Mouse (Mus musculus): Measurements from ENCODE around the gene Meis2.

Gene Meis2

DNA sequence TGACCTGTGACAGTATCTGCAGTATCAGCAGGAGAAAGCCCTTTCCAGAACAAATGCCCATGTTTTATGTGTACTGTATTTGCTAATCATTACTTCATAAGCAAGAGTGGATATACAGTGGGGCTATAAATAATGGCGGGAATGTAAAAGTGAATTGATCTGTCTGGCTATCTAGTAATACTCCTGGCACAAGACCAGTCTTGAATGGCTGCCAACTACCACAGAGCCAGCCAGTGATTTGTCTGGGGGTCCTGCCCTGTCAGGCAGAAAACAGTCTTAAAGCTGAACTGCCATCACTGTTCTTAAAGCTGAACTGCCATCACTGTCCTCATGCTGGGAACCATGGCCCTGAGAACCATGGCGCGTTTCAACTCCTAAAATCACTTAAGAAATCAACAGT, 169.9 kb downstream of the Meis2 start:
- no peak for DNase-seq (ENCODE audit: low spot score)

DNA sequence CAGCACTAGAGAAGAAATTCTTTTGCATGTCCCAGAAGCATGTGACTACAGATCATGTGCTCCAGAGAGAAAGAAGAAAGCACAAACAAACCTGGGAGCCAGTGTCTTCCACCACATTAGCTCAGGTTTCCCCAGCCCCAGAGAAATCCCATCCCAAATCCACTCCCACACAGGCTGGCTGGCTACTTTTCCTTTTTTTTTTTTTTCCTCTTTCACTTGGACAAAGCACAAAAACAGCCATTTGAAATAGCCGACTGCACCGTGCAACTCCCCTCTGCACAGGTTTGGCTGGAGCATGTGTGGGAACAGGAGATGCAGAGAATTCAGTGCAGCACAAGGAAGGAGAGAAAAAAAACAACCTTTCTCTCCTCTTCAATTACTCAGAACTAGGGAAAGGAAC, 170.4 kb downstream of the Meis2 start:
- no peak for DNase-seq (ENCODE audit: low spot score)

DNA sequence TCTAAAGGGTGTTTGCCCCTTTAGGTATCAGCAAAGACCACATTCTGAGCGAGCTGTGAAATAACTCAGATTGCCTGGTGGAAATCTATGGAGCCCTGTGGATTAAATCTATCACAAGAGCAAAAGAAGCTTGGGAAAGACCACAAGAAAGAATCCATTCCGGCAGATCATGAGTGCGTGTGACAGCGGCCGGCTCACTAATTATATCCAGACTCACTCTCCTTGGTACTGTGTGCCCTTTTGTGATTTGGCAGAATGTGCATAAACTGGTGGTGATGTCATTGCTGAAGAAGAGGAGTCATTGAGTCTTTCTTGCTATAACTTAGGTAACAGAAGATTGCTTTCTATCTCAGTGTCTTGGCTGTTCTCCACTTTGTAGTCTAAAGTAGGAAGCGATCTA, 172.5 kb downstream of the Meis2 start:
- DNase-seq (ENCODE audit: low spot score): no peak

DNA sequence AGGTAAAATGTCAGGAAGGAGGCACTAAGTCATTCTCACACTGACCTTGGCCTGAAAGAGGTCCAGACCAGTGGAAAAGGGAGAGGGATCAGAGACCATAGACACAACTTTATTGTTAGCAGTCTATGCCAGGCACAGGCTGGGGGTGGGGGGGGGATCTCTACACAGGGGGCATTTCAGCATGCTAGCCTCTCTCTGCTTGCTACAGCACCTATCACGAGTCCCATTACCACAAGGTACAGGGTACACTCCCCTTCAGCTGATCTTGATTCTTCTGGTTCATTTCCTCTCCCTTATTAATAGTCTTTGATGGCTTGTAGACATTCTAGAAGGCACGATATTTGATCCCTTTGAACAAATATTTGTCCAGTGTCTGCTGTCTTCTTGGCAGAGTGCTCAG, 174.9 kb downstream of the Meis2 start:
- DNase-seq (ENCODE audit: low spot score): no peak

DNA sequence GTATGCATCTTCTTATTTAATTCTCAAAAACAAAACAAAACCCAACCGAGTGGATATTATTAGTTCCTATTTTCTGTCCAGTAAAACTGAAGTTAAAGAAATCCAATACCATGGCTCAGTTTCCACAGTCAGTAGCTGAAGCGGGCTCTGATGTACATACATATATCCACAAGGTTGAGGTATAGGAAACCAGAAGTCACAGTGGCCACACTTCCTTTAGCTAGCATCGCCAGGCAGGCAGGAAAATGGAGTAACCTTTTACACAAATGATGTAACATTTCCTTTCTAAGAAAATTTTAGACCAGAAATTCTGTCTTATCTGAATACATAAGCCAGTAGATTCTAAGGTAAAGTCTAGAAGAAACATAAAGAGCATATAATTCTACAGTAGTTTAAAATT, 175.6 kb downstream of the Meis2 start:
- no peak for DNase-seq (ENCODE audit: low spot score)

DNA sequence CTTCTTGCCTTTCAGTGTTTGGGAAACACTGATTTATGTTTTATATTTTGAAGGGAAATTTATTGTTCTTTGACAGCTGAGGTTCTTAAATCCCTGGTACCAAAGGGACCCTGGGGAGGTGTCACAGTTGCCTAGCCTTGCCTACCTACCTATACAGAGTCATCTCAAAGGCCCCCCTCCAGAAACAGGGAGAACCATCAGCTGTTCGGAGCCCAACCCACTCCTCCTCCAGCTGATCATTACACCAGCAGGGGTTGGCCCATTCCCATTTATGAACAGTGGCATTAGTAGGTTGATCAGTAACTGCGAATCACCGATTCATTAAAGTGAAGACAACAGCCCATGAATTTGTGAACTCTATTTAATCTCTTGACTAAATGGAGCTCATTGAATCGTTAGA, 176.4 kb downstream of the Meis2 start:
- no peak for DNase-seq (ENCODE audit: low spot score)

DNA sequence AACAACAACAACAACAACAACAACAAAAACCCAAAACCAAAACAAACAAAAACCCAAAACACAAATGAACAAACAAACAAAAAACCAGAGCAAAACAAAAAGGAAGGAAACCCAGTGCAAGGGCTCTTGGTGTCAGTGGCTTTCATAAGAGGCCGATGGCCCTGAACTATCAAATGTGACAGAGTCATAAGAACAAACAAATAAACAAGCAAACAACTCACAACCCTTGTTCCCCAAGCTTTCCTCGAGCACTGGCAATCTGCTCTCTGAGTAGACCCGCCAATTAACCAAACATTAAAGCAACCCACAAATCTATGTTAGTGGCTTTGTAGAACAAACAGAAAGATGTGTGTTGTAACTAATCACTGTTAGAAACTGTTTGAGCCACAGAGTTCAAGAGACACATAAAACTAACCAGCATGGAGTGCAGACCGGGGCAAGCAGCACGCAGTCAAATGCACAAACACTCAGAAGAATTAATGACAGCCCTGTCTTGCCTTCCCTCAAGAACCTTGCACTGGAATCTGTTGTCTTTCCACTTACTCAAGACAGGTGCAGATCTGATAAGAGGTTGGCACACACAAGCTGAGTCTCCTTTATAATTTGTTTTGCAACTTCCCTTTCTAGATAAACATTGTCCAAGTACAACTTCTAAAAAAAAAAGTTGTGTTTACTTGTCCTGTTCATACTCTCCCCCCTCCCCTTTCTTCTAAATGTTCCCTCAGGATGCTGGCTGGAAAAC, 177.1 kb downstream of the Meis2 start:
- DNase-seq (ENCODE audit: low spot score): no peak

DNA sequence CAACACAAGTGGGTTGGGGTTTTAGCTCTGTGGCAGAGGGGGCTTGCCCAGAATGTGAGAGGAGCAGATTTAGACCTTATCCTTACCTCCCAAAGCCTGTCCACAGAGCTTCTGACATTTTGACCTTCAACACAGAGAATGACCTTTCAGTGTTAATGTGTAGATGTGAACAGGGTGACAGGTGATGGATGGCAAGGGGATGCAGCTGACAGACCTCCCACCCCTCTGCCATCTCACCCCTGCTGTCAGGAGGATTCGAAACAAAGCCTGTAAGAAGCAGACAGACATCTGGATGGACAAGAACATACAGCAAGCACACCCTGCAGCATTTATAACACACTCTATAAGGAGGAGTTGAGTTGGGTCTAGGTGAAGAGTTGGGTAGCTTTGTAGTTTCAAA, 178.0 kb downstream of the Meis2 start:
- no peak for DNase-seq (ENCODE audit: low spot score)

DNA sequence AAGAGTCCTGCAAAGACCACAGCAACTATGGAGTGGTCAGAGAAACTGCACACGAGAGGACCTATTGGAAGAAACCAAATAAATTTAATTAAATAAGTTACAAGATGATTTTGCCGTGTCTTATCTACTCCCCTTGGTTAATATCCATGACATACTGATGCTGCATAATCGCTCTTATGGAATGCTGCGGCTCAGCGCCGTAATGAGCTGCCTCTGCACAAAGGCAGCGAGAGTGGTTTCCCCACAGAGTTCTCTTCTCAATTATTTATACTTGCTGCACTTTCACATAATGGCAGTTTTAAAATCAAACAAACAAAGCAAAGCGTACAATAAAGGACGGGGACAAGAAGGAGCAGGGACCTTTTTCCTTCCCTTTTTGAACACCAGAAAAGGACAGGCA, 181.5 kb downstream of the Meis2 start:
- no peak for DNase-seq (ENCODE audit: low spot score)

DNA sequence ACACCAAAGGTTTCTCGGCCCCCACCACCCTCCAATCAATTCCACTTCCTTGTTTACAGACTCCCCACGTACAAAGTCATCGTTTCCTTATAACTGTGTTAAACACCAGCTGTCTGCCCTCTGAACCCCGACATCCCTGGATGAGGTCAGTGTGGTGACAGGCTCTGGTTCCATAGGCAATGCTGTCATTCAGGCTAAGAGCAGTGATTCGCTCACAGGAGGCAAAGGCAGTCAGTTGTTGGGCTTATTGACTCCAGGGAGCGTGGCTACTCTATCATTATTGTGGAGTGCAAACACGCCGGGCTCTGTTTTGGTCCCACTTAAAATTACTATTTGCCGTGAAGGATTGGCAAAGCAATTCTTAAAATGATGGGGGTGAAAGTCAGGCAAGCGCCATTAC, 182.1 kb downstream of the Meis2 start:
- DNase-seq (ENCODE audit: low spot score): no peak

DNA sequence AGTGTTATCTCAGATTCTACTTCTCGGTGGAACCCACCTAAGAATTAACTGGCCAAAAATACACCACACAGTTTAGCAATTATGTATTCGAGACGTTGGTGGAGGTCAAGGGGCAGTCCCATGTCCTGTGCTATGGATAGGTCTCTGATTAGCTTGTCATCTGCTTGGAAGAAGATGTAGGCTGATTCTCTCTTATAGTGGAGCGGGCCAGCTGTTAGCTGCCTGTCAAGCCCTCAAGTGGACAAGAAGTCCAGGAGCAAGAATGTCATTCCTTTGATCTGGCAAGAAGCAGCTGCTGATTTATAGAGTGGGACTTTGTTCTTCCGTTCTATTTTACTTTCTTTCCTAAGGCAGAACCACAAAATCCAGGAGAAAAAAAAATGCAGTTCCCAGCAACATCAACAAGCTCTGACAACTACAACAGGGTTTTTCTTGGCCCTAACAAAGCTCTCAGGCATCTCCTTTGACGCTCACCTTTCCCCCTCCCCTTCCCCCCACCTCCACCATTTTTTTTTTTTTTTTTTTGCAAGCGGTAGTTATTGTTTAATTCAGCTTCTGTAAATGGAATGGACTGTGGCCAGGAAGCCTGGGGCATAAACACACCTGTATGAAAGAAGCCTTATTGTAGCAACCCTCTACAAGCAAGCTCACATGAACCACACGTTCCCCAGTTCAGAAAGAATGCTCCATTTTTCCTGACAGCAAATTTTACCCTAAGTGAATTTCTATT, 189.7 kb downstream of the Meis2 start:
- no peak for DNase-seq (ENCODE audit: low spot score)

DNA sequence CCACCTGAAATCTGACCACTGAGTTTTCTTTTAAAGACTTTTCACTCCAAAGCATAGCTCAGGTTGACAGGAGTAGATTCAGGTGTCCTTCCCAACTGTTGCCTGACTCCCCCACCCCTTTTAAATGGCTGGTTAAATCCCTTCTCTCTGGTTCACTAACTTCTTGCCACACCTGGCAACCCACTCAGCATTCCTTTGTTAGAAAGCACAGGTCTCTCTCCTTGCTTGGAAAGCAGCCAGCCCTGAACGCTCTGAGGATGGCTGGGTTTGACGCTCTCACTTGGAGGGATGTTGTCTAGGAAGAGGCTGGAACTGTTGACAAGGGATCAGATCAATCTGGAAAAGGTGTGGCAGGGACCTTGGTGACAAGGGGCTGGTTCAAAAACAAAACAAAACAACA, 192.8 kb downstream of the Meis2 start:
- DNase-seq (ENCODE audit: low spot score): no peak

DNA sequence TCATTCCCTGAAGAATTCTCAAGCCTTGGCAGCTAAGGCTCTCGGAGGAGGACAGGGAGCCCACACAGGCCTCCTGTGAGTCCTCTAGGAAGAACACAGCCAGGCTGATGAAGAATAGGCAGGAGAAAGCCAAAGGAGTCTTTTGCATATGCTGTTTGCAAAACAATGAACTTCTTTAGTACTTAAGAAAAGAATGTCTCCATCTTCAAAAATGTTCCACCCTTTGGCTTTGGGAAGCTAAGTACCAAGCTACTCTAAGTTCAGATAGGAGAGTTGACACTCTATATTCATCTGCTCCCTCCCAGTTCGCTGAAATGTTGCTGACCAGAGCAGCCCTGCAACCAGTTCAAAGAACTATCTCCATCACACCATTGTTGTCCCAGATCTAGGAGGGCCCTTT, 195.7 kb downstream of the Meis2 start:
- no peak for DNase-seq (ENCODE audit: low spot score)

DNA sequence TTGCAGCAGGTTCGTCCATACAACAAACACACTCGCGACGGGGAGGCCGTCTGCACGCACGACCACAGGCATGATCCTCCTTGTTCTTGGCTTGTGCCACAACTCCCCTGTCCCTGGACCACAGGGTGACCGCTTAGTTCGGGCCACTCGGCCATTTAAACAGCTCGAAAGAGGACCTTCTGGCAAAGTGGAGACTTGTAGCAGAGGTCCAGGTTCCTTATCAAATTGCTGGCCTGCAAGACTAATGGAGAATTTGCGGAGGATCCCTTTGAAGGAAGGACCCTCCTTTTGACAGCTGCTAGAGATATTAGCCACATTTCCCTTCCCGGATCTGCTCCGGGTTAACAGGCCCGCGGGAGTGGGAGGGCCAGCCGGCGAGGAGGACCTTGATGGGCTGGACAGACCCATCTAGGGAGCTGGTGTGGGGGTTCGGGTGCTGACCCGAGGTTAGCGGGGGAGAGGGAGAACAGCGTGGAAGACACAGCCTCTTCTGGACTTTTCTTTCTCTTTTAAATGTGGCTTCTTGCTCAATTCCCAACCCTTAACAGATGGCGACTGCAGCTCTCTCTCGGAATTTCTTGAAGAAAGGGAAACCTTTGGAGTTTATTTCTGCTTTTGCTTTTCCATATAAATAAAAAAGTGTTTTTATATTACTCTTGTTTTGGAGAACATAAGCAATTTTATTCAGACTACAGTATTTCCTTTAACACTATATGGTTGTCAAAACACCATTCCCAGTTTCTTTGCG, 204.9 kb downstream of the Meis2 start:
- no peak for DNase-seq (ENCODE audit: low spot score)

DNA sequence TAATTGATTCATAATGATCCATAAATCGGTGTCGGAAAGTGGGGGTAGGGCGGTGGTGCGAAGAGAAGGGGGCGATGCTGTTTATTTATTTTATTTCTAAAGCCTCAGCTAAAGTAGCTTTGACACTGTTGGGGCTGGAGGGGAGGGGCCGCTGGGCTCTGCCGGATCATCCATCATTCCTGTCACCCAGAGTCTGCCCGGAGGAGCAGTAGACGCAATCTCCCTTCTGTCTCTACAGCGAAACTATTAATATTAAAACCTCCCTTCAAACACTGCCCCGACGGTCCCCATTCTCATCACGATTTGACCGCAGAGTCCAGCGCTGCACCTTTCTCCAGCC, 205.5 kb downstream of the Meis2 start:
- DNase-seq (ENCODE audit: low spot score): no peak

DNA sequence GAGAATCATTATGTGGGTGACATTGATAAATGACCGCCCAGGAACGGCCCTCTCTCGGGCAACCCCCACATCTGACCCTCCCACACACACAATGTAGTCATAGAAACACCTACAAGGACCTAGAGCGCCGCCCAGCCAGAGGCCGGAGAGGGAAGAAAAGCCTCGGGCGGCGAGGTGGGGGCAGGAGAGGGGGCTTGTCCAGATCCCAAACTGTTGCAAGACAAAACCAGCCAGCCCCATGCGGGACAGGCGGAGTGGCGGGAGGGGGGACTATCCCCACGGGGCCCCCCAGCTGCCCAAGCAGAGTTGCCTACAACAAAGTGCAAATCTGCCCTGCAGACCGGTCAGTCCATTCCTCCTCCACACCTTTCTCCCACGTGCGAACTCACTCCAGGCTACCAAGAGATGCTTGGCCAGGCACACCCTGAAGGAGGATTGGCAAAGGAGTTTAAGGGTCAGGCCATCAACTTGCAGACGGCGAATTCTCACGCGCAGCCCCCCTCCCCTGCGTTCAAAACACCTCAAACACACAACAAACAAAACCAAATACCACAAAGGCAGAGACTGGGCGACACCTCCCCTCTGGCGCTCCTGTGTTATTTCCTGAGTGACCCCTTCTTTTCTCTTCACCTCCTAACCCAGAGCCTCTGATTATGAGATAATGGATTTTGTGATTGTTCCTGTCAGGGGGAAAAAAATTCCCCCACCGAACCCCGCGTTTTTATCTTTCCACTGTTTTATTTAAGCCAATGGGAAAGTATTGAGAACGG, 206.1 kb downstream of the Meis2 start:
- no peak for DNase-seq (ENCODE audit: low spot score)

DNA sequence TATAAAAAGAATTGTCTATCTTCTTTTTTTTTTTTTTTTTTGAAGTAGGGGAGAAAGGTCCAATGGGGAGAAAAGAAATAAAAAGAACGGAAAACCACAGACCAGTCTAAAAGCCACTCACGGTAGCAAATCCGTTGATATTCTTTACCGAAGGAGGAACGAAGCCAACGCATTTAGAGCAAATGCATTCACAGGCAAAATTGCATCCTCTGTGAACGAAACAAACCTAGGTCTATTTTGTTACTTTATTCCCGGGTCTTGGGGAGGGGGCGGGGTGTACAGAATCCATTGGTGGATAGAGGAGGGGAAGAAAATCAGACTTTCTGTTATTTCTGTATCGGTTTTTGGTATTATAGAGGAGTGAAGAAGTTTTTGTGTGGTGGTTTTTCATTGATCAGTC, 206.7 kb downstream of the Meis2 start:
- no peak for DNase-seq (ENCODE audit: low spot score)

DNA sequence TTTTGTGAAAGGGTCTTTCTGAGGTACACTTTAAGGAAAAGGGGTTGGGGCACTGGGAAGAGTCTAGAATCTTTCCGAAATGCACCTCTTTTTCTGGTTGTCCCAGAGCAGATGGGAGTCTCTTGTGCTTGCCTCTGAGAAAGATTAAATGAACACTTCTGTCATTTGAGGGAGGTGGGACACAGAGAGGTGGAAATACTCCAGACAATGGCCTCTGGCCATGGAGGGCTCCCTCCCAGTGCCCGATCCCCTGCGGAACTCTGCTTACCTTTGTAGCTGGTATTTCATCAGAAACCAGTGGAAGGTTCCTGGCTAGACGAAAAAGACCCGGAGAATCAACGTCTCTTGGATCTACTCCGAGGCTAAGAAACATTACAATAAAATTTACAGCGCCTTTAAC, 207.4 kb downstream of the Meis2 start:
- DNase-seq (ENCODE audit: low spot score): no peak

DNA sequence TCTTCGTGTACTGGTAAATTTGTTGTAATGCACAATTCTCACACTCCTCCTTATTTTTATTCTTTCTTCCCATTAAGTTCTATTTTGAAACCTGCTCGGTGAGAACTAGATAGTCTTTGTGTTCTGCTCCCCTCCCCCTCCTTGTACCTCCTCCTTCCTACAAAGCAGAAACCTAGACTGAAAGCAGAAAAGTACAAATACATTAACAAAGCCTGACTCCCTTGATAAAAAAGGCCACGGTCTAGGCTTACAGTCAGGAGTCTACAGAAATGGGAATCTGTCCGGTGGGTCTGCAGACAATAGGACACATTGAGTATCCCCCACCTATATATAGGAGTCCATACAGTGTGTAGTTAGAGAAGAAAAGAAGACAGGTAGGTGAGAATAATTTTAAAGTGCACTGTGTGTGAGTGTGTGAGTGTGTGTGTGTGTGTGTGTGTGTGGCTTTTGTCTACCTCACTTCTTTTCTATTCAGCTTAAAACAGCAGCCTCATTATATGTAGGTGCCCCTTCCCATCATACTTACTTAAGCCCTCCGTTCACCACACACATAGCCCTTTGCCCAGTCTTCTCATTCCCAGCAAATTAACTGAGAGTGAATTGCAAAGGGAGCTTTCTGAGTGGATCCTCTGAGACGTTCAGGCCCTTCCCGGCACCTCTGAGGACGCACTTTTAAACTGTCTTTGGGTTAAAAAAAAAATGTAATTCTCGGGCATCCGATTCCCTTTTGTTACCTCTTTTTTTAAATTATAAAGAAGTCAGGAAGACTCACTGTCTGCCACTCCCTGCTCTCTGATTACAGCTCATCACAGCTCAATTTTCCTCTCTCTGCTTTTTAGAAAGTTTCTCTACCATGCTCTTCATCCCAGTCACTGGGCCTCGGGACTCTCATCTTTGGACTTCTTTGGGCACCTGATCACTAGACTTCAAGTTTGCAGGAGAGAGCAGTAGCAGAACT, 208.2 kb downstream of the Meis2 start:
- DNase-seq (ENCODE audit: low spot score): no peak

DNA sequence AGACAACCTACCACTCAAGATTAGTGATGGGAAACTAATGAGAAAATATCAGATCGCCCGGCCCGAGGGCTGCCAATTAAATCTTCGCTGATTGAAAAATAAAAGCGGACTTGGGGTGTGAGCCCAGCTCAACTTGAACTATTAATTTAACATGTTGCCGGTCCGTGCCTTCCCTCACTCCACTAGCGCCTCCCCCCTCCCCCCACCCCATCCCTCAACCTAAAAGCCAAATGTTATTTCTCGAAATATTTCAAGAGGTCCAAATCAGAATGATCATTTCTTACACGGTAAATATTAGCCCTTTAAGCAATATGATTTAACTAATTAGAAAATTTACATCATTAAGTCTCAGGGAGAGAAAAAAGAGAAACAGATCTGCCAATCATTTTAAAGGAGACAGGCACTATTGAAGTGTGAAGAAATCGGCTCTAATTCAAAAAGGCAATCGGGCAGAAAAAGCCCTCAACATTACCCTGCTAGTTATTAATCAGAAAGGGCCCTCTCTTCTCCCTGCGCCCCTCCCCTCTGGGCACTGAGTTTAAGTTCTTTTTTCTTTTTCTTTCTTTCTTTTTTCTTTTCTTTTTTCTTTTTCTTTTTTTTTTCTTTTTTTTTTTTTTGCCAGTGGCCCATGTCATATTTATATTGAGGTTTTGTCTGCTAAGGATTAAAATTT, 209.1 kb downstream of the Meis2 start:
- DNase-seq (ENCODE audit: low spot score): no peak
